Mouse (Mus musculus): ENCODE results near the gene Hyal1. TPM values are rescaled to one million over a fixed set of nuclear protein-coding genes. Genes with fewer than 3 reads are reported as not detected.
A peak's percentile ranks its signal among the peaks of the same experiment; 100 is the strongest.

Hyal1 gene
- polyA plus RNA-seq, 1 experiment from 2014 or later, result 13.8 TPM

DNA sequence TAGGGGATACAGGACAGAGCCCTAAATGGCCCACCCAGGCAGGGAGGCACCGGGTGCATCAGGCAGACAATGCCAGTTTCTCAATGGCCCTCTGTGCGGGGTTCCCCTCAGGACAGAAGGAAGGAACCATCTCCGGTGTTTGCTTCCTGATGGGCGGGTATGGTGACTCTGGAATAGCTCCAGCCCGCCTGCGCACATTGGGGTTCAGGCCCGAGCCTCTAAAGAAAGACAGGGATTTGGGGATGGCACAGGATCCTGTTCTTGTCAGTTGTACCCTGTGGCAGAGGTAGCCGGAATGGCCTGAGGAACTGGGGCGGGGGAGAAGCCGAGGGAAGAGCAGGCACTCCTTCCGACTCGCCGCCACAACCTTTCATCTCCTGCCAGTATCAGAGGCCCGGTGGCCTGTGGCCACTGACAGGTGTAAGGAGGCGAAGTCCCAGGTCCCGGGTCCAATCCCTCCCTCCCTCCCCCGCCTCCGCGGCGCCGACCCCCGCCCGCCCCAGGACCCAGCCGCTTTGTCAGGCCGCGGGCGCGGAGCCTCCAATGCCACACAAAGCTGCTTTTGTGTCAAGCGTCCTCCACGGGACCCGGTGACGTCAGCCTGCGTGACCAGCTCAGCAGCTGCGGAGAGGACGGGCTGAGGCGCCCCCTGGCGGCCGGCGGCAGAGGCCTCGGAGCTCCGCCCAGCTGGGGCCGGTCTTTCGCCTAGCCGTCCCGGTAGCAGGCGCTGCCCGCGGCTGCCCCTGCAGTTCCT, 35.6 kb downstream of the Hyal1 start:
- peak; percentile 82 for ATAC-seq (ENCODE audit: insufficient number of reproducible peaks, insufficient read depth, low FRiP score, low TSS enrichment, low read depth)
- Histone ChIP-seq H3K27ac (peak overlapping the region; percentile 94), H3K36me3 (peaks cover 33% of the 10 kb centered on the region), H3K4me2 (peak overlapping the region; percentile 73), H3K4me1 (peaks cover 42% of the 10 kb centered on the region), H3K4me3 (peak overlapping the region; percentile 42), H3K9me3 (no peaks in the 10 kb centered on the region), H3K9ac (peak overlapping the region; percentile 73), H3K27me3 (no peaks in the 10 kb centered on the region)
- 2% methylated on average over 42 of the region's 48 CpGs for WGBS

DNA sequence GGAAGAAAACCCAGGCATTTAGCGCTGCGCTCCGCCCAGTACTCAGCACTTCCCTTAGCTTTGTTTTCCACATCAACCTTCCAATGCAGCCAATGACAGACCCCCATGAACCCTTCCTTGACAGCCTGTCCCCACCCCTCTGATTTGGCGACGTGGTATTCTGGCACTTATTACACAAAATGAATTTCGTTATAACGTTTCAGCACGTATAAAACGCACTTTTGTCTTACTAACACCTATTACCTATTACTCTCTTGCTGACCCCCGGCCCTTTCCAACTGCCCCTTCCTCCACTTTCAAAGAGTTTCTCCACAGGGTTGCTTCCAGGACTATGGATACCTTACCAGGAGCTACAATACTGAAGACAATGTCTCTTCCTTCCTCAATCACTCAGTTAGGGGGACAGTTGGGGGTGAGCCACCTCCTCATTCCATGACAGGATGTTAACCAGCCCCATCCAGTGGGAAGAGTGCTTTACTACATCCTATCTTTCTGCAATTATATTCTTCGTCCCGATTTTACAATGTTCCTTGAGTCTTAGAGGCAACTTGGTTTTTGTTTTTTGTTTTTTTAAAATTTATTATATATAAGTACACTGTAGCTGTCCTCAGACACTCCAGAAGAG, 36.3 kb downstream of the Hyal1 start:
- ATAC-seq (ENCODE audit: insufficient number of reproducible peaks, insufficient read depth, low FRiP score, low TSS enrichment, low read depth), result no peak

DNA sequence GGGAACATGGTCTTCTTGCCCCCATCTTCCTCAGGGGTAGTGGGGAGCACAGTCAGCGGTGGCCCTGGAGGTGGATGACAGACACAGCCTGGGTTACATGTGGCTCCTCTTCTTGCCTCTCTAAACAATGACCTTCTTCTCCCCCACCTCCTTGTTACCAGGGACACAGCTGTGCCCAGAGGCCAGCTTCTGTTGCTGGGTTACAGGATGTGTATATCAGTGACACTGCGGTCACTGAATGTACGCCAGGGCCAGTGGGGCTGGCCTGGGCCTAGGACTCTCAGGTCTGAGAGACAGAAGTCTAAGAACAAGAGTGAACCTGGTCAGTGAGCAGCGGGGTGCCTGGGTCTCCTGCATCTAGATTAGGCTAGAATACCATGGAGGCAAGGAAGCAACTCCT, 38.3 kb downstream of the Hyal1 start:
- H3K4me2 ChIP-seq, result no peak overlapping the region
- no peak overlapping the region; the same call in 1 of the 2 replicates for H3K27ac ChIP-seq
- peaks cover 28% of the 10 kb centered on the region for H3K4me1 ChIP-seq
- ATAC-seq (ENCODE audit: insufficient number of reproducible peaks, insufficient read depth, low FRiP score, low TSS enrichment, low read depth), result no peak
- H3K36me3 ChIP-seq, result peaks cover 58% of the 10 kb centered on the region
- no peaks in the 10 kb centered on the region for H3K27me3 ChIP-seq
- no peak overlapping the region for H3K9ac ChIP-seq
- WGBS, result 58% methylated on average over 4 of the region's 4 CpGs
- H3K9me3 ChIP-seq, result no peaks in the 10 kb centered on the region
- H3K4me3 ChIP-seq, result no peak overlapping the region

More for the DNA sequence above, 36.3 kb downstream of the Hyal1 start:
- peak overlapping the region; percentile 42 for H3K4me3 ChIP-seq
- peak overlapping the region; percentile 73; the same call in 1 of the 2 replicates for H3K9ac ChIP-seq
- no peaks in the 10 kb centered on the region for H3K27me3 ChIP-seq
- H3K9me3 ChIP-seq, result no peaks in the 10 kb centered on the region
- WGBS, result 10% methylated on average over 12 of the region's 12 CpGs
- peaks cover 38% of the 10 kb centered on the region for H3K36me3 ChIP-seq
- H3K4me1 ChIP-seq, result peaks cover 35% of the 10 kb centered on the region
- peak overlapping the region; percentile 73 for H3K4me2 ChIP-seq
- H3K27ac ChIP-seq, result peak overlapping the region; percentile 94

DNA sequence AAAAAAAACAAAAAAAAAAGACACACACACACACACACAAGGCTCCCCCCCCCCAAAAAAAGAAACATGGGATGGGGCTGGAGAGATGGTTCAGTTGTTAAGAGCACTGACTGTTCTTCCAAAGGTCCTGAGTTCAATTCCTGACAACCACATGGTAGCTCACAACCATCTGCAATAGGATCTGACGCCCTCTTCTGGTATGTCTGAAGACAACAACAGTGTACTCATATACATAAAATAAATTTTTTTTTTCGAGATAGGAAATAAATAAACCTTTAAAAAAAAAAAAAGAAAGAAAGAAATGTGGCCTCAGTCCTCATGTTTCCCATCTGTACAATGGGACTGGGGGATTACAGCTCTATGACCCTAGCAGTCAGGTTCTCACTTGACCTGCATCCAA, 40.7 kb downstream of the Hyal1 start:
- WGBS, result 75% methylated on average over 2 of the region's 2 CpGs
- peaks cover 75% of the 10 kb centered on the region for H3K36me3 ChIP-seq
- H3K9me3 ChIP-seq, result no peaks in the 10 kb centered on the region
- peaks cover 13% of the 10 kb centered on the region for H3K4me1 ChIP-seq
- H3K9ac ChIP-seq, result no peak overlapping the region
- H3K27me3 ChIP-seq, result no peaks in the 10 kb centered on the region
- no peak overlapping the region for H3K4me2 ChIP-seq
- H3K27ac ChIP-seq, result no peak overlapping the region
- ATAC-seq (ENCODE audit: insufficient number of reproducible peaks, insufficient read depth, low FRiP score, low TSS enrichment, low read depth), result no peak
- no peak overlapping the region for H3K4me3 ChIP-seq

DNA sequence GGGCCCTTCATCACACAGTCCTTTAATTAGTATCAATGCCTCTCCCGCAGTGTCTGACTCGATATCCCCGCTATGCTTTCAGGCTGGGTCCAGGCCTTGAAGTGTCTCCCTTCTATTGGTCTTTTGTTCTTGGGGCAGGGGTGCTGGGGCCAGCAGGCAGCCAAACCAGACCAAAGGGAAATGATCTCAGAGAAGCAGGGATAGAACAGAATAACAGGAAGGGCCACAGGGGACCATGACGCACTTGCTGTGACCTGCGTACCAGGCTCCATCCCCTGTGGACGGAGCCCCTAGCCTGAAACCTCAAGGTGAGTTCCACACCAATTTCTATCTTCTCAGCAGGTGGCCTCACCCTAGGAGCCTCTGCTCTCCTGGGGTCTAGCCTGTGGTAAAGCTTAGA, 41.4 kb downstream of the Hyal1 start:
- WGBS, result 88% methylated on average over 6 of the region's 6 CpGs
- 0 out of 2 replicates have a peak overlapping the region, but pooled peaks have one; percentile 49 for H3K27ac ChIP-seq
- no peak for ATAC-seq (ENCODE audit: insufficient number of reproducible peaks, insufficient read depth, low FRiP score, low TSS enrichment, low read depth)

DNA sequence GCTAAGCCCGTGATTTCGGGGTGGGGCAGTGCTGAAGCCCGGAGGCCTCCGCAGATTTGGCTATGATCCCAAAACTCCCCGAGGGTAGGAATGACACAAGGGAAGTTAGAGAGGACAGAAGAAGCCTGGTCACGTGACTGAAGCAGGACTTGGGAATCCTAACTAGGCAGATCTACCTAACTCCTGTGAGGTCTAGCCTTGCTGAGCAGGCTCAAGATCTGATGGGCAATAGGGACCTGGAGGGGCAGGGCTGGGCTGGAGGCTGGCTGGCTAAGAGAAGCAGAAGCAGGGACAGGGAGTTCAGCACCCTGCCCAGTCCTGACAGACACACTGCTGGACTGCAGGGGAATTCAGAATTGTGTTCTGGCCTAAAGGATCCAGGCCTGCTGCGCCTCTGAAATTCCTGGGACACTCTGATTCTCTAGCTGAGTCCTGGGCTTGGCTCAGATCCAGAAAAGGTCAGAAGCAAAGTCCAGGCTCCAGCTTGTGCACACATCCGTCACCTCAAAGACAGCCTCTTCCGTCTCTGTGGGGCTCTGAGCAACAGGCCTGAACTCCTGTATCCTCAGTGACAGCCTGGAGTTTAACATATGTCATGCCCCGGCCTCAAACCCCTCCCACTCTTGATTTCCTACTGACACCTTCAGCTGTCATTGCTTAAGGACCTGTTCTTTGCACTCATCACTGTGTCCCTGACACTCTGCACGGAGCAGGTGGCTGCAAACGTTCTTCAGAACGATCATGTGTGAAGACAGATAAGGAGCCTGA, 42.2 kb downstream of the Hyal1 start:
- H3K4me3 ChIP-seq, result no peak overlapping the region
- peaks cover 10% of the 10 kb centered on the region for H3K4me1 ChIP-seq
- no peaks in the 10 kb centered on the region for H3K27me3 ChIP-seq
- H3K9me3 ChIP-seq, result no peaks in the 10 kb centered on the region
- no peak for ATAC-seq (ENCODE audit: insufficient number of reproducible peaks, insufficient read depth, low FRiP score, low TSS enrichment, low read depth)
- WGBS, result 62% methylated on average over 13 of the region's 13 CpGs
- peak overlapping the region; percentile 58 for H3K9ac ChIP-seq
- H3K27ac ChIP-seq, result peak overlapping the region; percentile 49
- no peak overlapping the region for H3K4me2 ChIP-seq
- H3K36me3 ChIP-seq, result peaks cover 85% of the 10 kb centered on the region

More for the DNA sequence above, 41.4 kb downstream of the Hyal1 start:
- H3K4me3 ChIP-seq, result no peak overlapping the region
- H3K36me3 ChIP-seq, result peaks cover 80% of the 10 kb centered on the region
- peaks cover 12% of the 10 kb centered on the region for H3K4me1 ChIP-seq
- no peak overlapping the region for H3K4me2 ChIP-seq
- H3K27me3 ChIP-seq, result no peaks in the 10 kb centered on the region
- H3K9ac ChIP-seq, result no peak overlapping the region
- H3K9me3 ChIP-seq, result no peaks in the 10 kb centered on the region

DNA sequence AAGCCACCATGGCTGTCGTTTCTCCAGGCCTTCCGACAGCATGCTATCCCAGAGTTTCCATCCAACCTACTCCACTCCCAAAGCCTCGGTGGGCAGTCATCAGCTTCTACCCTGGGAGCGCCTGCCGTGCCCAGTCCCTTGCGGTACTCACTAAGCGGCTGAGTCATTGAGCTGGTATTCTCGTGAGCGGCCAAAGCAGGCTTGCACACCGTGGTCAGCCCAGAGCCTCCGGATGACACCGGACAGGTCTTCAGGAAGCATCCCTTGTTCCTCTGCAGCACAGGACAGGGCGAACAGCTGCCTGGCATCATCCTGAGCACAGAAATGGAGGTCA, 42.8 kb downstream of the Hyal1 start:
- no peak overlapping the region for H3K4me3 ChIP-seq
- no peak overlapping the region for H3K9ac ChIP-seq
- no peaks in the 10 kb centered on the region for H3K27me3 ChIP-seq
- no peak overlapping the region for H3K4me2 ChIP-seq
- 0 out of 2 replicates have a peak overlapping the region, but pooled peaks have one; percentile 4 for H3K27ac ChIP-seq
- 82% methylated on average over 13 of the region's 13 CpGs for WGBS
- no peaks in the 10 kb centered on the region for H3K9me3 ChIP-seq
- peaks cover 10% of the 10 kb centered on the region for H3K4me1 ChIP-seq
- peaks cover 85% of the 10 kb centered on the region for H3K36me3 ChIP-seq
- ATAC-seq (ENCODE audit: insufficient number of reproducible peaks, insufficient read depth, low FRiP score, low TSS enrichment, low read depth), result no peak

DNA sequence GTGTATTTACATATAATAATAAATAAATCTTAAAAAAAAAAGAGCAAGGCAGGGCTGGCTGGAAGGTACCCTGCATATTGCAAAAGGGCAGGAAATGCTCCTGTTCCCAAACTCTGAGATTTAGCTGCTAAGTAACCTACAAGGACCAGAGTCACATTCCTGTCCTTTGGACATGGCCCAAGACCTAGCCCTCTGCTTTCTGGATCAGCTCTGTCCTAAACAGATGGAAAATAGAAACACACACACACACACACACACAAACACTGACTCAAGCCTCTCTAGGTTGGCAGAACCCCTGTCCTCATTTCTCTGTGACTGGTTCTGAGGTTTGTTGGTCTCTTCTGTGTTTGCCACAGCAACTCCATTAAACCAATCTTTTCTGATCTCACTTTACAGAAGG, 44.2 kb downstream of the Hyal1 start:
- ATAC-seq (ENCODE audit: insufficient number of reproducible peaks, insufficient read depth, low FRiP score, low TSS enrichment, low read depth), result no peak
- Histone ChIP-seq H3K4me2 (no peak overlapping the region), H3K9me3 (no peaks in the 10 kb centered on the region), H3K9ac (no peak overlapping the region), H3K4me3 (no peak overlapping the region), H3K27ac (no peak overlapping the region; the same call in 1 of the 2 replicates), H3K27me3 (no peaks in the 10 kb centered on the region), H3K4me1 (peaks cover 23% of the 10 kb centered on the region), H3K36me3 (peaks cover 85% of the 10 kb centered on the region)

DNA sequence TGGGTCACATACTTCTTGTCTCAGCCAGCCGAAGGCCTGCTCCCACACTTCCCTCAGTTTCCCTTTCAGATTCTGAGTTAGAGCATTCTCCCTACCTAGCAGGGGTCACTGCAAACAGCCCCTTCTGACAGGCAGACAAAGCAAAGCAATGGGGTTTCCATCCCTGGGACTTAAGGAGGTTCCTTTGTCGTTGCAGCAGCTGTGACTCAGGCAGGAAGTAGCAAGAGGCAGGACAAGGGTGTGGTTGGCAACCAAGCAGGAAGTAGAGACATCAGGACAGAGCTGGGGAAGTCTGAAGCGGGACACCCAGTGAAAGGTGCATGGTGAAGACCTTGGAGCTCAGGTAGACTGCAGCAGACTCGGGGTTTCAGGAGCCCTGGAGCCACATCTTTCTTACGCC, 47.8 kb downstream of the Hyal1 start:
- H3K4me1 ChIP-seq, result peaks cover 49% of the 10 kb centered on the region
- no peaks in the 10 kb centered on the region for H3K27me3 ChIP-seq
- H3K27ac ChIP-seq, result peak overlapping the region; percentile 91; the same call in 1 of the 2 replicates
- no peaks in the 10 kb centered on the region for H3K9me3 ChIP-seq
- 72% methylated on average over 5 of the region's 5 CpGs for WGBS
- peaks cover 70% of the 10 kb centered on the region for H3K36me3 ChIP-seq
- no peak overlapping the region for H3K4me2 ChIP-seq
- no peak for ATAC-seq (ENCODE audit: insufficient number of reproducible peaks, insufficient read depth, low FRiP score, low TSS enrichment, low read depth)
- no peak overlapping the region for H3K4me3 ChIP-seq
- H3K9ac ChIP-seq, result peak overlapping the region; percentile 32; the same call in 1 of the 2 replicates

DNA sequence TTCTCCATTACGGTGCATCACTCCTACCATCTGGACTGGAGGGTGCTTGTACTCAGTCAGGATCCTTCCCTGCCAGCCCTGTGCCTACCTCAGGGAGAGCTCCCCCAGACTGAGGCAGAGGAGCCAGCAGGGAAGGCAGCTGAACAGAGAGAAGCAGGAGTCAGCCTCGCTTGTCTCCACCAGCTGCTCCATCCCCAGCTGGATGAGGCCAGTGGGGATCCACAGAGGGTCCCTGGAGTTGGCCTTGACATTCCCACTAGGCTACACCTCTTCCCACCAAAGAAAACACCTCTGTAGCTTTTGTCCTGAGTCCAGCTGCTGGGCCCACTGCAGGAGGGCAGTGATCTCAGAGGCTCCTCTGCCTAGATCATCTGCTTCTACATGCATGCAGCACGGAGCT, 48.2 kb downstream of the Hyal1 start:
- Histone ChIP-seq H3K9ac (peak overlapping the region; percentile 32; the same call in 1 of the 2 replicates), H3K4me2 (no peak overlapping the region), H3K27me3 (no peaks in the 10 kb centered on the region), H3K4me1 (peaks cover 53% of the 10 kb centered on the region), H3K9me3 (no peaks in the 10 kb centered on the region), H3K36me3 (peaks cover 68% of the 10 kb centered on the region), H3K27ac (peak overlapping the region; percentile 91), H3K4me3 (no peak overlapping the region)
- 88% methylated on average over 3 of the region's 3 CpGs for WGBS
- no peak for ATAC-seq (ENCODE audit: insufficient number of reproducible peaks, insufficient read depth, low FRiP score, low TSS enrichment, low read depth)

DNA sequence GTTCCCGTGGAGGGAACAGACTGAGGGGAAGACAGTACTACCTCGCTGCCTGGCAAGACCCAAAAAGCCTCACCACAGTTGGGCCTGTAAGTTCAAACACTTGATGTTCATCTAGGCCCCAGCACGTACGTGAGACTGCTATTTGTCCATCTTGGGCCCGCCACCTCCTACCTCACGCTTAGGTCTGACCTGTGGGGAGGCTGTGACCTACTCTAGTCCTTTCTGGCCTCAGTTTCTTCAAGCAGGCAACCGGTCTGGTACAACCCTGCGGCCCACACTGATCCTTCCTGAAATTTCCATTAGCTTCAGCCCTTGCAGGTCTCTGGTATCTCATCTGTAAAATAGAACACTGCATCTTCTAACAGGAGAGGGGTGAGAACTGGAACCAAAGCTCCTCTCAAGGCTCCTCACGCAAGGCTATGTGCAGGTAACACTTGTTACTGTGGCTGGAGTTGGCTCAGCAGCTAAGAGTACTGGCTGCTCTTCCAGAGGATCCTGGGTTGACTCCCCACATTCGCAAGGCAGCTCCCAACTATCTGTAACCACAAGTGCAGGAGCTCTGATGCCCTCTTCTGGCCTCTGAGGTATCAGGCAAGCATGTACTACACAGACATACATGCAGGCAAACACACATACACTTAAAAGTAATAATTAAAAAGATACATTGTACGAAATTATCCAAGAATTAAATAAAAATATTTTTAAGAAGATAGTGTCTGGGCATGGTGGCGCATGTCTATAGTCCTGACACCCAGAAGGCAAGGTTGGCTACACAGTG, 48.8 kb downstream of the Hyal1 start:
- peaks cover 59% of the 10 kb centered on the region for H3K4me1 ChIP-seq
- 89% methylated on average over 12 of the region's 12 CpGs for WGBS
- peak overlapping the region; percentile 32; the same call in 1 of the 2 replicates for H3K9ac ChIP-seq
- no peak overlapping the region for H3K4me3 ChIP-seq
- 0 out of 2 replicates have a peak overlapping the region, but pooled peaks have one; percentile 99 for H3K4me2 ChIP-seq
- H3K27ac ChIP-seq, result peak overlapping the region; percentile 91
- no peak for ATAC-seq (ENCODE audit: insufficient number of reproducible peaks, insufficient read depth, low FRiP score, low TSS enrichment, low read depth)
- H3K9me3 ChIP-seq, result no peaks in the 10 kb centered on the region
- H3K27me3 ChIP-seq, result no peaks in the 10 kb centered on the region
- peaks cover 62% of the 10 kb centered on the region for H3K36me3 ChIP-seq
